Mouse (Mus musculus): Measurements from ENCODE around the gene Sec14l3. TPM values are rescaled to one million over a fixed set of nuclear protein-coding genes. Genes with fewer than 3 reads are reported as not detected.
"Not testable (repeated sequence)": the region's sequence is repeated elsewhere in the genome, so short reads cannot be mapped to it uniquely, and the experiment has no call there.

Sec14l3 gene
- polyA plus RNA-seq, 1 experiment from 2014 or later, result not detected

DNA sequence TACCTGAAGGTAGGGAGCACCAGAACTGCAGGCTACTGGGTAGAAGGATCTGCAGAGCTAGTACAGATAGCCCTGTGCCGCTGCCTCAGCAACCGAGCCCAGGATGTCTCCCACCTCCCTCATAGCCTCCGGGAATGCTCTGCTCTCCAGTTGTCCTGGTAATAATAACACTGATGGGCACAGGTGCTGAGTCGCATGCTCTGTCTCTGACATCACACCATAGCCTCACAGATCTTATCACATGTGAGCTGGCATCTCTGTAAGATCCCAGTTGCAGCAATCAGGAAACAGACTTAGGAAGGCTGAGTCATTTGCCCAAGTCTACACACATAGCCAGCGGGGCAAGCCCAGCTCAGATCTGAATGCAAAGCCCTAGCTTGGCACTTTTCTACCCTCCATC lies 37.2 kb downstream of the Sec14l3 start:
- Histone ChIP-seq H3K9ac (ENCODE audit: low read depth, low read length) (no peak overlapping the region), H3K27me3 (ENCODE audit: control insufficient read depth, insufficient read depth, low read length) (no peaks in the 10 kb centered on the region), H3K9me3 (replicated peaks; ENCODE audit: control insufficient read depth, low read length) (no peaks in the 10 kb centered on the region), H3K27ac (ENCODE audit: low read depth, low read length) (no peak overlapping the region), H3K4me2 (no peak overlapping the region), H3K4me1 (ENCODE audit: control insufficient read depth, insufficient read depth, low read length) (0 out of 2 replicates have a peak, but pooled peaks cover 3% of the 10 kb centered on the region), H3K36me3 (ENCODE audit: control insufficient read depth, insufficient read depth, low read length) (no peaks in the 10 kb centered on the region), H3K4me3 (ENCODE audit: low read depth, low read length) (no peak overlapping the region)
- WGBS (ENCODE audit: insufficient replicate concordance), result 72% methylated on average over 5 of the region's 5 CpGs
- ATAC-seq (replicated peaks; ENCODE audit: insufficient number of reproducible peaks, low FRiP score, low TSS enrichment), result no peak

DNA sequence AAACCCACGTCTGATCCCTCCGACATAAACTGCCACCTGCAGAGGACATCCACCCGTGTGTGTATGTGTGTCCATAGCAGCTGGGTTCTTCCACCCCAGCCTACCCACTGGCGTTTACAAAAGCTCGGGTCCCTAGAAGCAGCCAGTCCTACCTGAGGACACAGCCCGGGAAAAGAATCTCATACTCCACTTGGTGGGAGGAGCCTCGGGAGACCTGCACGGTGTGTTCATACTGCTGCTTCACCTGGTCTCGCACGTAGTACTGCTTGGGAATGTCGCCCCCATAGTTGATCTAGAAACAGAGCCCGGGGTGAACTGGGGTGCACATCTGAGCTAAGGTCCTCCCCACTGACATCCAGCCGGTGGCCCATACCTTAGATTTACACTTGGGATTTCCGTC lies 38.9 kb downstream of the Sec14l3 start:
- Histone ChIP-seq H3K4me3 (ENCODE audit: low read depth, low read length) (no peak overlapping the region), H3K9ac (ENCODE audit: low read depth, low read length) (no peak overlapping the region), H3K27ac (ENCODE audit: low read depth, low read length) (no peak overlapping the region), H3K9me3 (replicated peaks; ENCODE audit: control insufficient read depth, low read length) (no peaks in the 10 kb centered on the region), H3K4me1 (ENCODE audit: control insufficient read depth, insufficient read depth, low read length) (no peaks in the 10 kb centered on the region), H3K4me2 (no peak overlapping the region), H3K36me3 (ENCODE audit: control insufficient read depth, insufficient read depth, low read length) (no peaks in the 10 kb centered on the region), H3K27me3 (ENCODE audit: control insufficient read depth, insufficient read depth, low read length) (no peaks in the 10 kb centered on the region)
- WGBS (ENCODE audit: insufficient replicate concordance), result 77% methylated on average over 14 of the region's 14 CpGs
- no peak for ATAC-seq (replicated peaks; ENCODE audit: insufficient number of reproducible peaks, low FRiP score, low TSS enrichment)

DNA sequence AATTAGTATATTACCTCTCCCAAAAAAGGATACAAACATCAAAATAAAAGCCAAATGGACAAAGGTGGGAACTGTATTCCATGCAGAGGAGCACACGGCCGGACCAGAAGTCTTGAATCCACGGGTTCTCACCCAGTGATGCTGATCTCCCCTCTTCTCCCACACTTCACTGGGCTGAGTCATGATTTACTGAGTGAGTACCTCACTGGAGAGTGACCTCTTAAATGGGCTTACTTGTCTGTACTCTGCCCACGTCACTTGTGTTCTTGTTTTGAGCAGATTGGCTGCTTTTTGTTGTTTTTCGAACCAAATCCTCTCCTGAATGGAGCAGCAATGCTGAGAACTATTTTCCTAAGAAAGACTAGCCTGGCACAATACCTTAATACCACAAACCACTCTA lies 40.3 kb downstream of the Sec14l3 start:
- no peak overlapping the region for H3K4me2 ChIP-seq
- H3K4me1 ChIP-seq (ENCODE audit: control insufficient read depth, insufficient read depth, low read length), result no peaks in the 10 kb centered on the region
- H3K27ac ChIP-seq (ENCODE audit: low read depth, low read length), result no peak overlapping the region
- no peak for ATAC-seq (replicated peaks; ENCODE audit: insufficient number of reproducible peaks, low FRiP score, low TSS enrichment)
- H3K4me3 ChIP-seq (ENCODE audit: low read depth, low read length), result no peak overlapping the region
- H3K9ac ChIP-seq (ENCODE audit: low read depth, low read length), result no peak overlapping the region
- H3K36me3 ChIP-seq (ENCODE audit: control insufficient read depth, insufficient read depth, low read length), result no peaks in the 10 kb centered on the region
- no peaks in the 10 kb centered on the region for H3K9me3 ChIP-seq (replicated peaks; ENCODE audit: control insufficient read depth, low read length)
- H3K27me3 ChIP-seq (ENCODE audit: control insufficient read depth, insufficient read depth, low read length), result no peaks in the 10 kb centered on the region
- WGBS (ENCODE audit: insufficient replicate concordance), result 75% methylated on average over 5 of the region's 5 CpGs

DNA sequence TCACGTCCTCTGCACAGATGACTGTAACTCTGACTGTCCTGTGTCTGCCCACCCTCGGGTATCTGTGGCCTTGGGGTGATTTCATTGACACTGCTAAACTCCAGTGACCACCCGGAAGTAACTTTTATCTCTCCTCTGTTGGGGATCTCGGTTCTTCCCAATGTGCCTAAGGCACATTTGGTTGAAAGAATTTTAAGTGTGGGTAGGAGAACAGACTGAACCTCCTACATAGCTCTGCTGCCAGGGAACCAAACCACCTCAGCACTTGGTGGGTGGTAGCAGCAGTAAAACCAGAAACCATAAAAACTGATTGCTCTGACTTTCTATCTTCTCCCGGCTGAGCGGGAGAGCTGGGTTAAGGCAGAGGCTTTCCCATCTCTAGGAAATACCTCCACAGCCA lies 40.8 kb downstream of the Sec14l3 start:
- Histone ChIP-seq H3K4me1 (ENCODE audit: control insufficient read depth, insufficient read depth, low read length) (no peaks in the 10 kb centered on the region), H3K4me3 (ENCODE audit: low read depth, low read length) (no peak overlapping the region), H3K9me3 (replicated peaks; ENCODE audit: control insufficient read depth, low read length) (no peaks in the 10 kb centered on the region), H3K27me3 (ENCODE audit: control insufficient read depth, insufficient read depth, low read length) (no peaks in the 10 kb centered on the region), H3K4me2 (no peak overlapping the region), H3K9ac (ENCODE audit: low read depth, low read length) (no peak overlapping the region), H3K36me3 (ENCODE audit: control insufficient read depth, insufficient read depth, low read length) (no peaks in the 10 kb centered on the region), H3K27ac (ENCODE audit: low read depth, low read length) (no peak overlapping the region)
- no peak for ATAC-seq (replicated peaks; ENCODE audit: insufficient number of reproducible peaks, low FRiP score, low TSS enrichment)
- WGBS (ENCODE audit: insufficient replicate concordance), result 62% methylated on average over 6 of the region's 6 CpGs

DNA sequence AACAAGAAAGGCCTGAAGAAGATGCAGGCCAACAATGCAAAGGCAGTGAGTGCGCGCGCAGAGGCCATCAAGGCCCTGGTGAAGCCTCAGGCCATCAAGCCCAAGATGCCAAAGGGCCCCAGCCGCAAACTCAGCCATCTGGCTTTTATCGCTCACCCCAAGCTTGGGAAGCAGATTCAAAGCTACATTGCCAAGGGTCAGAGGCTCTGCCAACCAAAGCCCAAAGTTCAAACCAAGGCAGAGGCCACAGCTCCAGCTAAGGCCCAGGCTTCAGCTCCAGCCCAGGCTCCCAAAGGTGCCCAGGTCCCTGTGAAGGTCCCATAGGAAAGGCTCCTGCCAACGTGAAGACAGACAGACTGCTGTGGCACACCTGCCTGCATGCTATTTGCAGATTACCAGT lies 43.3 kb downstream of the Sec14l3 start:
- WGBS (ENCODE audit: insufficient replicate concordance), result 86% methylated on average over 6 of the region's 6 CpGs
- not testable (repeated sequence) for ATAC-seq (replicated peaks; ENCODE audit: insufficient number of reproducible peaks, low FRiP score, low TSS enrichment); H3K4me2 ChIP-seq; H3K27ac ChIP-seq (ENCODE audit: low read depth, low read length); H3K27me3 ChIP-seq (ENCODE audit: control insufficient read depth, insufficient read depth, low read length); H3K9ac ChIP-seq (ENCODE audit: low read depth, low read length); H3K36me3 ChIP-seq (ENCODE audit: control insufficient read depth, insufficient read depth, low read length); H3K9me3 ChIP-seq (replicated peaks; ENCODE audit: control insufficient read depth, low read length); H3K4me1 ChIP-seq (ENCODE audit: control insufficient read depth, insufficient read depth, low read length); H3K4me3 ChIP-seq (ENCODE audit: low read depth, low read length)

DNA sequence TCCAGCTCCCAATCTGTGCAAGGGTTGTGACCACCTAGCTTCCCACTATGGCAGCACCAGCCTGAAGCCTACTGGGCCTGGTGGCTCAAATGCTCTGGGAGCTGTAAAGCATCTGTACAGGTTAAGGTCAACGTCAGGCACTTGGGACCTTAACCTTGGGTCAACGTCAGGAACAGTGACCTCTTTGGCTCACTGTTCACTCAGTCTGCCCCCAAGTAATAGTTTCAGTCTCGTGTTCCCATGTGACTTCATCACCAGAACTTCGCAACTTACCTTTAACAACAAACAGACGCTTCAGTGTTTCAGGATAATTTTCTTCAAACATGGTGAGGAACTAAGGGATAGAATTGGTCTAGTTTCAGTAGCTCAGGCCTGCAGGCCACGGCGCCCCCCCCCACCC lies 44.0 kb downstream of the Sec14l3 start:
- Histone ChIP-seq H3K27ac (ENCODE audit: low read depth, low read length) (no peak overlapping the region), H3K4me2 (no peak overlapping the region), H3K4me3 (ENCODE audit: low read depth, low read length) (no peak overlapping the region), H3K27me3 (ENCODE audit: control insufficient read depth, insufficient read depth, low read length) (no peaks in the 10 kb centered on the region), H3K9ac (ENCODE audit: low read depth, low read length) (no peak overlapping the region), H3K9me3 (replicated peaks; ENCODE audit: control insufficient read depth, low read length) (no peaks in the 10 kb centered on the region), H3K36me3 (ENCODE audit: control insufficient read depth, insufficient read depth, low read length) (no peaks in the 10 kb centered on the region), H3K4me1 (ENCODE audit: control insufficient read depth, insufficient read depth, low read length) (no peaks in the 10 kb centered on the region)
- ATAC-seq (replicated peaks; ENCODE audit: insufficient number of reproducible peaks, low FRiP score, low TSS enrichment), result no peak
- WGBS (ENCODE audit: insufficient replicate concordance), result 77% methylated on average over 7 of the region's 7 CpGs

DNA sequence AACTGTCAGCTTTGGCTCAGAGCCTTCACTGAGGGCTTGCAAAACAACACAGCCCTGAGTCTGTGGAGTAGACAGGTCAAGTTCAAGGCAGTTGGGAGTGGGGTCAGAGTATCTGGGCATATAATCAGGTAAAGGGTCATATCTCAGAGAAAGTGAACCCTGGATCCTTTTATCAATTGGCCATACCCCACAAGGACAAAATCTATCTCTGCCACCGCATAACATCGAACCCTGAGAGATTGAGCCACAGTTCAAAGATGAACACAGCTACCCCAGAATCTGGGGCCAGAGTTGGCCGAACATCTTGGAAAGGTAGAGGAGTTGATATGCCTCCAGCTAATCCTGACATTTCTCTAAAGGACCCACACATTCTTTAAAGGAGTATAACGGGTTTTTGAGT lies 47.4 kb downstream of the Sec14l3 start:
- Histone ChIP-seq H3K4me1 (ENCODE audit: control insufficient read depth, insufficient read depth, low read length) (no peaks in the 10 kb centered on the region), H3K36me3 (ENCODE audit: control insufficient read depth, insufficient read depth, low read length) (no peaks in the 10 kb centered on the region), H3K27ac (ENCODE audit: low read depth, low read length) (no peak overlapping the region), H3K4me2 (no peak overlapping the region), H3K27me3 (ENCODE audit: control insufficient read depth, insufficient read depth, low read length) (peaks cover 7% of the 10 kb centered on the region), H3K9me3 (replicated peaks; ENCODE audit: control insufficient read depth, low read length) (no peaks in the 10 kb centered on the region), H3K4me3 (ENCODE audit: low read depth, low read length) (no peak overlapping the region), H3K9ac (ENCODE audit: low read depth, low read length) (no peak overlapping the region)
- 75% methylated on average over 4 of the region's 4 CpGs for WGBS (ENCODE audit: insufficient replicate concordance)
- no peak for ATAC-seq (replicated peaks; ENCODE audit: insufficient number of reproducible peaks, low FRiP score, low TSS enrichment)

DNA sequence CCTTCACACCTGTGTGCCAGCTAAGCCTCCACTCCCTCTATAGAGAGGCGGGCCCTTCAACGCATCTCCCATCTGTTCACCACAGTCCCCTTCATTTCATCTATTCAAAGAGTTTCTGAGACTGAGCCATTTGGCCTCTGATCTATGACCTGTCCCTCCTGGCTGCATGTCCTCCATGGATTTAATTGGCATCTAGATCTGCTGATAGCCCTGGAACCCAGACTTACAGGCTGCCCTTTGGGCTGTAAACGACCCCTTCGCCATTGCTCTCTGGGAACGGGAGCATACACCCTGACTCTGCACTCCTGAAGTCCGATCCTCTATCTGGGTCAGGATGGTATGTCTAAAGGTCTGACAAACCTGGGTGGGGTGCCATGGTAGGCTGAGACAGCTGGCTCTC lies 48.2 kb downstream of the Sec14l3 start:
- no peak for ATAC-seq (replicated peaks; ENCODE audit: insufficient number of reproducible peaks, low FRiP score, low TSS enrichment)
- H3K4me1 ChIP-seq (ENCODE audit: control insufficient read depth, insufficient read depth, low read length), result peaks cover under 1% of the 10 kb centered on the region; the same call in 1 of the 2 replicates

DNA sequence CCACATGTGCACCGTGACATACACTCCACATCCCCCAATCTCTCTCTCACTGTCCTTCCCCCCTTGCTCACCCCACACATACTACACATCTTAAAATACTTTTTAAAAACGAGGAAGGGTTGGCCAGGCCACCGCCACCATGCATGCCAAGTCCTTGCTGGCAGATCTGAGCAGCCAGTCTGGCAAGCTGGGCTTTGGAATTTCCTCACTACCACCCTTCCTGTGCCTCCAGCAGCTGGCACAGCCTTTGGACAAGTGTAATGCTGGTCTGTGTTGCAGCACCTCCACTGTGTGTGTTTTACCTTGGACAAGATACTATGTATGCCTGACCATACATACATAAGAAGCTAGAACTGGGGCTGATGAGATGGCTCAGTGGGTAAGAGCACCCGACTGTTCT lies 48.9 kb downstream of the Sec14l3 start:
- WGBS (ENCODE audit: insufficient replicate concordance), result 78% methylated on average over 4 of the region's 4 CpGs
- no peak for ATAC-seq (replicated peaks; ENCODE audit: insufficient number of reproducible peaks, low FRiP score, low TSS enrichment)
- Histone ChIP-seq H3K4me2 (no peak overlapping the region), H3K36me3 (ENCODE audit: control insufficient read depth, insufficient read depth, low read length) (no peaks in the 10 kb centered on the region), H3K9ac (ENCODE audit: low read depth, low read length) (no peak overlapping the region), H3K9me3 (replicated peaks; ENCODE audit: control insufficient read depth, low read length) (no peaks in the 10 kb centered on the region), H3K4me3 (ENCODE audit: low read depth, low read length) (no peak overlapping the region), H3K27me3 (ENCODE audit: control insufficient read depth, insufficient read depth, low read length) (peaks cover 15% of the 10 kb centered on the region), H3K4me1 (ENCODE audit: control insufficient read depth, insufficient read depth, low read length) (peaks cover 6% of the 10 kb centered on the region; the same call in 1 of the 2 replicates), H3K27ac (ENCODE audit: low read depth, low read length) (no peak overlapping the region)

More for the DNA sequence above, 48.2 kb downstream of the Sec14l3 start:
- H3K9ac ChIP-seq (ENCODE audit: low read depth, low read length), result no peak overlapping the region
- no peaks in the 10 kb centered on the region for H3K36me3 ChIP-seq (ENCODE audit: control insufficient read depth, insufficient read depth, low read length)
- peaks cover 10% of the 10 kb centered on the region for H3K27me3 ChIP-seq (ENCODE audit: control insufficient read depth, insufficient read depth, low read length)
- no peaks in the 10 kb centered on the region for H3K9me3 ChIP-seq (replicated peaks; ENCODE audit: control insufficient read depth, low read length)
- WGBS (ENCODE audit: insufficient replicate concordance), result 80% methylated on average over 6 of the region's 6 CpGs
- H3K27ac ChIP-seq (ENCODE audit: low read depth, low read length), result no peak overlapping the region
- H3K4me2 ChIP-seq, result no peak overlapping the region
- no peak overlapping the region for H3K4me3 ChIP-seq (ENCODE audit: low read depth, low read length)

Data from heart, embryonic 11.5 days (tissue).